Mouse (Mus musculus): ENCODE measurements at regions not wholly inside any gene's neighbourhood (a gene's known extent, or its start where the extent isn't known, plus 50 kb on each side); places are given as distances from the start of the nearest gene placed in this dataset.

GRCm38 (mm10) chr13:43961987-43962386, 177.4 kb downstream of the Cd83 start:
- no peak for ATAC-seq (ENCODE audit: insufficient number of reproducible peaks, low FRiP score, low TSS enrichment)

- ATAC-seq (ENCODE audit: insufficient number of reproducible peaks, low FRiP score, low TSS enrichment), result no peak
Measured at GRCm38 (mm10) chr13:43963321-43963720, 178.7 kb downstream of the Cd83 start.

GRCm38 (mm10) chr13:43965256-43965905, 180.8 kb downstream of the Cd83 start:
- no peak for ATAC-seq (ENCODE audit: insufficient number of reproducible peaks, low FRiP score, low TSS enrichment)

GRCm38 (mm10) chr13:43967516-43967915, 182.9 kb downstream of the Cd83 start:
- ATAC-seq (ENCODE audit: insufficient number of reproducible peaks, low FRiP score, low TSS enrichment), result peak; percentile 72

- ATAC-seq (ENCODE audit: insufficient number of reproducible peaks, low FRiP score, low TSS enrichment), result no peak
Measured at GRCm38 (mm10) chr13:43972906-43973305, 188.3 kb downstream of the Cd83 start.

GRCm38 (mm10) chr13:43975281-43975680, 190.7 kb downstream of the Cd83 start:
- no peak for ATAC-seq (ENCODE audit: insufficient number of reproducible peaks, low FRiP score, low TSS enrichment)

GRCm38 (mm10) chr13:43975801-43976200, 191.2 kb downstream of the Cd83 start:
- no peak for ATAC-seq (ENCODE audit: insufficient number of reproducible peaks, low FRiP score, low TSS enrichment)

GRCm38 (mm10) chr13:43976676-43977075, 192.1 kb downstream of the Cd83 start:
- no peak for ATAC-seq (ENCODE audit: insufficient number of reproducible peaks, low FRiP score, low TSS enrichment)

GRCm38 (mm10) chr13:43987338-43987737, 202.8 kb downstream of the Cd83 start:
- no peak for ATAC-seq (ENCODE audit: insufficient number of reproducible peaks, low FRiP score, low TSS enrichment)

- ATAC-seq (ENCODE audit: insufficient number of reproducible peaks, low FRiP score, low TSS enrichment), result no peak
Measured at GRCm38 (mm10) chr13:43988421-43988820, 203.8 kb downstream of the Cd83 start.

- peak; percentile 69 for ATAC-seq (ENCODE audit: insufficient number of reproducible peaks, low FRiP score, low TSS enrichment)
Measured at GRCm38 (mm10) chr13:43990281-43991101, 205.9 kb downstream of the Cd83 start.

GRCm38 (mm10) chr13:43991774-43992173, 207.2 kb downstream of the Cd83 start:
- ATAC-seq (ENCODE audit: insufficient number of reproducible peaks, low FRiP score, low TSS enrichment), result no peak

GRCm38 (mm10) chr13:43992968-43993367, 208.4 kb downstream of the Cd83 start:
- ATAC-seq (ENCODE audit: insufficient number of reproducible peaks, low FRiP score, low TSS enrichment), result no peak

GRCm38 (mm10) chr13:43994361-43994760, 209.8 kb downstream of the Cd83 start:
- no peak for ATAC-seq (ENCODE audit: insufficient number of reproducible peaks, low FRiP score, low TSS enrichment)

- no peak for ATAC-seq (ENCODE audit: insufficient number of reproducible peaks, low FRiP score, low TSS enrichment)
Measured at GRCm38 (mm10) chr13:43995623-43996022, 211.0 kb downstream of the Cd83 start.

GRCm38 (mm10) chr13:44001861-44002545, 217.4 kb downstream of the Cd83 start:
- ATAC-seq (ENCODE audit: insufficient number of reproducible peaks, low FRiP score, low TSS enrichment), result no peak

- no peak for ATAC-seq (ENCODE audit: insufficient number of reproducible peaks, low FRiP score, low TSS enrichment)
Measured at GRCm38 (mm10) chr13:44012868-44013267, 228.3 kb downstream of the Cd83 start.

GRCm38 (mm10) chr13:44018489-44019303, 234.1 kb downstream of the Cd83 start:
- ATAC-seq (ENCODE audit: insufficient number of reproducible peaks, low FRiP score, low TSS enrichment), result no peak

- ATAC-seq (ENCODE audit: insufficient number of reproducible peaks, low FRiP score, low TSS enrichment), result no peak
Measured at GRCm38 (mm10) chr13:44019304-44019583, 234.7 kb downstream of the Cd83 start.

GRCm38 (mm10) chr13:44020851-44021250, 236.3 kb downstream of the Cd83 start:
- no peak for ATAC-seq (ENCODE audit: insufficient number of reproducible peaks, low FRiP score, low TSS enrichment)

- ATAC-seq (ENCODE audit: insufficient number of reproducible peaks, low FRiP score, low TSS enrichment), result no peak
Measured at GRCm38 (mm10) chr13:44022106-44022505, 237.5 kb downstream of the Cd83 start.
